Mouse (Mus musculus): ENCODE data around the gene Vps35l.

Vps35l gene

GRCm38 (mm10) chr7:118776491-118776890 lies 36.5 kb downstream of the Vps35l start:
- DNase-seq (ENCODE audit: low read depth, low spot score) = no peak

- DNase-seq (ENCODE audit: low read depth, low spot score) = no peak
Measured at GRCm38 (mm10) chr7:118777598-118778394, 37.8 kb downstream of the Vps35l start.

- no peak for DNase-seq (ENCODE audit: low read depth, low spot score)
Measured at GRCm38 (mm10) chr7:118778561-118778960, 38.5 kb downstream of the Vps35l start.

- DNase-seq (ENCODE audit: low read depth, low spot score) = no peak
Measured at GRCm38 (mm10) chr7:118783305-118784001, 43.4 kb downstream of the Vps35l start.

GRCm38 (mm10) chr7:118786091-118786490 lies 46.1 kb downstream of the Vps35l start:
- DNase-seq (ENCODE audit: low read depth, low spot score) = no peak

- no peak for DNase-seq (ENCODE audit: low read depth, low spot score)
Measured at GRCm38 (mm10) chr7:118787326-118787725, 47.3 kb downstream of the Vps35l start.

- no peak for DNase-seq (ENCODE audit: low read depth, low spot score)
Measured at GRCm38 (mm10) chr7:118788481-118788880, 48.5 kb downstream of the Vps35l start.

GRCm38 (mm10) chr7:118790292-118790691 lies 50.3 kb downstream of the Vps35l start:
- DNase-seq (ENCODE audit: low read depth, low spot score) = no peak

- no peak for DNase-seq (ENCODE audit: low read depth, low spot score)
Measured at GRCm38 (mm10) chr7:118793899-118794298, 53.9 kb downstream of the Vps35l start.

- no peak for DNase-seq (ENCODE audit: low read depth, low spot score)
Measured at GRCm38 (mm10) chr7:118795779-118796178, 55.8 kb downstream of the Vps35l start.

GRCm38 (mm10) chr7:118796838-118797237 lies 56.8 kb downstream of the Vps35l start:
- DNase-seq (ENCODE audit: low read depth, low spot score) = no peak

GRCm38 (mm10) chr7:118797600-118797999 lies 57.6 kb downstream of the Vps35l start:
- no peak for DNase-seq (ENCODE audit: low read depth, low spot score)

- no peak for DNase-seq (ENCODE audit: low read depth, low spot score)
Measured at GRCm38 (mm10) chr7:118798105-118798570, 58.1 kb downstream of the Vps35l start.

- DNase-seq (ENCODE audit: low read depth, low spot score) = no peak
Measured at GRCm38 (mm10) chr7:118800112-118800734, 60.2 kb downstream of the Vps35l start.

GRCm38 (mm10) chr7:118801791-118802190 lies 61.8 kb downstream of the Vps35l start:
- no peak for DNase-seq (ENCODE audit: low read depth, low spot score)

- DNase-seq (ENCODE audit: low read depth, low spot score) = no peak
Measured at GRCm38 (mm10) chr7:118803425-118803824, 63.4 kb downstream of the Vps35l start.

- DNase-seq (ENCODE audit: low read depth, low spot score) = no peak
Measured at GRCm38 (mm10) chr7:118806631-118807411, 66.8 kb downstream of the Vps35l start.

- no peak for DNase-seq (ENCODE audit: low read depth, low spot score)
Measured at GRCm38 (mm10) chr7:118807899-118808298, 67.9 kb downstream of the Vps35l start.

- no peak for DNase-seq (ENCODE audit: low read depth, low spot score)
Measured at GRCm38 (mm10) chr7:118811407-118812106, 71.5 kb downstream of the Vps35l start.

- no peak for DNase-seq (ENCODE audit: low read depth, low spot score)
Measured at GRCm38 (mm10) chr7:118813592-118813991, 73.6 kb downstream of the Vps35l start.

GRCm38 (mm10) chr7:118816275-118816674 lies 76.2 kb downstream of the Vps35l start:
- DNase-seq (ENCODE audit: low read depth, low spot score) = no peak
